Mouse (Mus musculus) neutrophil, adult 5-6 weeks (primary cell): ENCODE measurements around the gene Tmem233. TPM values are rescaled to one million over a fixed set of nuclear protein-coding genes. Genes with fewer than 3 reads are reported as not detected.

ENCODE experiments used
- ATAC-seq: fragments of 151-379, 151-347 bp; 2 replicates; pipeline ENCODE4 v1.8.0; 2017; ENCODE audit warnings: mild to moderate bottlenecking, moderate TSS enrichment; ENCODE audit not compliant: insufficient number of reproducible peaks, poor library complexity, low FRiP score, severe bottlenecking; ENCODE audit errors: extremely low read depth
- total RNA-seq: library from RNA; stranded (forward); fragments of 200-1000 nt; gene quantifications from 2 replicates; pipeline ENCODE4 v1.2.3, GENCODE M21; 2017

Tmem233 gene
- total RNA-seq, 1 experiment from 2014 or later = not detected

- ATAC-seq = no peak
These were observed 73.0 kb downstream of the Tmem233 start for GRCm38 (mm10) chr5:116009884-116010627.

GRCm38 (mm10) chr5:116009091-116009851 is 73.8 kb downstream of the Tmem233 start:
- ATAC-seq = no peak

- no peak for ATAC-seq
These were observed 75.3 kb downstream of the Tmem233 start for GRCm38 (mm10) chr5:116007723-116008122.

GRCm38 (mm10) chr5:116006324-116007099 is 76.5 kb downstream of the Tmem233 start:
- ATAC-seq = no peak

- ATAC-seq = no peak
These were observed 78.8 kb downstream of the Tmem233 start for GRCm38 (mm10) chr5:116004271-116004670.

GRCm38 (mm10) chr5:116003825-116004224 is 79.2 kb downstream of the Tmem233 start:
- ATAC-seq = no peak

GRCm38 (mm10) chr5:116003154-116003553 is 79.9 kb downstream of the Tmem233 start:
- ATAC-seq = no peak

GRCm38 (mm10) chr5:115997376-115997775 is 85.7 kb downstream of the Tmem233 start:
- ATAC-seq = no peak

- no peak for ATAC-seq
These were observed 88.9 kb downstream of the Tmem233 start for GRCm38 (mm10) chr5:115994101-115994500.

GRCm38 (mm10) chr5:115991717-115992116 is 91.3 kb downstream of the Tmem233 start:
- no peak for ATAC-seq

Other genes starting within 250 kb of the Tmem233 start
- 1.5 and 2.0 TPM in 2 replicates for gene Cit, start 238.0 kb downstream of the Tmem233 start, total RNA-seq
- gene Prkab1, start 58.7 kb downstream of the Tmem233 start, total RNA-seq = 43.3 and 48.2 TPM in 2 replicates
- gene Ccdc60, start 205.7 kb upstream of the Tmem233 start, total RNA-seq = not detected in 2 replicates